Mouse (Mus musculus) small intestine, adult 2 months (tissue): ENCODE measurements around the gene Lrwd1. TPM values are rescaled to one million over a fixed set of nuclear protein-coding genes. Genes with fewer than 3 reads are reported as not detected.

Experiments
- H3K27ac ChIP-seq: fragments of 200-500 bp; 2 replicates; pipeline ENCODE4 v1.5.1; 2012; ENCODE audit warnings: low read depth, low read length, control low read depth, inconsistent platforms; ENCODE audit not compliant: insufficient read depth
- H3K27me3 ChIP-seq: fragments of 200-500 bp; 2 replicates; pipeline ENCODE4 v1.6.1; 2012; ENCODE audit warnings: mild to moderate bottlenecking, moderate library complexity, low read length, inconsistent platforms; ENCODE audit not compliant: control insufficient read depth, insufficient read depth
- H3K36me3 ChIP-seq: fragments of 200-500 bp; 2 replicates; pipeline ENCODE4 v1.6.1; 2012; ENCODE audit warnings: mild to moderate bottlenecking, low read length, control low read depth, inconsistent platforms; ENCODE audit not compliant: control insufficient read depth, insufficient read depth
- H3K4me1 ChIP-seq: fragments of 200-500 bp; 2 replicates; pipeline ENCODE4 v1.6.1; 2012; ENCODE audit warnings: low read length, inconsistent platforms, mixed read lengths; ENCODE audit not compliant: control insufficient read depth, insufficient read depth, insufficient read length
- H3K4me3 ChIP-seq: fragments of 200-500 bp; 2 replicates; pipeline ENCODE4 v1.5.1; 2012; ENCODE audit warnings: low read depth, mild to moderate bottlenecking, control low read depth, inconsistent platforms, low read length, moderate library complexity
- CTCF ChIP-seq: fragments of 200-500 bp; IDR thresholded peaks from 2 replicates; pipeline ENCODE4 v1.5.1; 2012; ENCODE audit warnings: low read depth, mild to moderate bottlenecking, control low read depth, inconsistent platforms, low read length, moderate library complexity, mixed read lengths; ENCODE audit not compliant: insufficient replicate concordance, insufficient read length; ENCODE audit errors: extremely low read depth
- POLR2A ChIP-seq: fragments of 200-500 bp; IDR thresholded peaks from 2 replicates; pipeline ENCODE4 v1.6.1; 2012; ENCODE audit warnings: low read depth, mild to moderate bottlenecking, control low read depth, inconsistent platforms, low read length, moderate library complexity
- WGBS: fragments of 180-500 bp; shearing (Covaris S2); methylation state at CpG from one replicate; pipeline ENCODE4 v1.1.7; 2018; 5-methylcytosine and 5-hydroxymethylcytosine counted together
- polyA plus RNA-seq: library from polyadenylated mRNA; depleted of rRNA; stranded (reverse); fragments of >200 nt; gene quantifications from 2 replicates; pipeline ENCODE4 v1.2.3, GENCODE M21; 2012

Gene Lrwd1
- polyA plus RNA-seq, 1 experiment = 16.9 TPM

GRCm38 (mm10) chr5:136172939-136173338 lies 37.1 kb upstream of the Lrwd1 start:
- Histone ChIP-seq H3K4me1 (peaks cover 27% of the 10 kb centered on the region; the same call in 1 of the 2 replicates), H3K36me3 (peaks cover 1% of the 10 kb centered on the region; the same call in 1 of the 2 replicates), H3K27me3 (no peaks in the 10 kb centered on the region), H3K4me3 (no peak overlapping the region), H3K27ac (peak overlapping the region; percentile 97)
- TF ChIP-seq CTCF = no peak
- TF ChIP-seq POLR2A = no peak
- WGBS = 40% methylated on average over 9 of the region's 9 CpGs

- TF ChIP-seq POLR2A = peak; percentile 16; the same call in 1 of the 2 replicates
- TF ChIP-seq CTCF = no peak
- no peaks in the 10 kb centered on the region for H3K27me3 ChIP-seq
- no peaks in the 10 kb centered on the region for H3K36me3 ChIP-seq
- peak overlapping the region; percentile 97 for H3K27ac ChIP-seq
- WGBS = 6% methylated on average over 17 of the region's 17 CpGs
- H3K4me1 ChIP-seq = peaks cover 27% of the 10 kb centered on the region; the same call in 1 of the 2 replicates
- peak overlapping the region; percentile 75 for H3K4me3 ChIP-seq
Measured at GRCm38 (mm10) chr5:136171363-136172341, 35.8 kb upstream of the Lrwd1 start.

- TF ChIP-seq POLR2A (no peak; the same call in none of the 2 replicates), CTCF (no peak)
- Histone ChIP-seq H3K4me1 (peaks cover 27% of the 10 kb centered on the region; the same call in 1 of the 2 replicates), H3K4me3 (peak within 1 kb of the TSS; percentile 75), H3K36me3 (no peaks in the 10 kb centered on the region), H3K27me3 (no peaks in the 10 kb centered on the region), H3K27ac (peak within 1 kb of the TSS; percentile 97)
- 1% methylated on average over 49 of the region's 49 CpGs for WGBS
Measured at GRCm38 (mm10) chr5:136170512-136171362, 34.9 kb upstream of the Lrwd1 start, which contains the start of gene Orai2. TSS of gene Orai2 (minus strand) at chr5:136170713.

GRCm38 (mm10) chr5:136169626-136170511 lies 34.0 kb upstream of the Lrwd1 start:
- no peak for TF ChIP-seq POLR2A
- no peak for TF ChIP-seq CTCF
- WGBS = 10% methylated on average over 15 of the region's 15 CpGs

GRCm38 (mm10) chr5:136168071-136168470 lies 32.2 kb upstream of the Lrwd1 start:
- H3K27ac ChIP-seq = peak overlapping the region; percentile 44; the same call in 1 of the 2 replicates
- H3K27me3 ChIP-seq = no peaks in the 10 kb centered on the region
- TF ChIP-seq POLR2A = no peak
- peak; percentile 50; the same call in 1 of the 2 replicates for TF ChIP-seq CTCF
- H3K4me1 ChIP-seq = peaks cover 18% of the 10 kb centered on the region; the same call in 1 of the 2 replicates
- H3K4me3 ChIP-seq = no peak overlapping the region
- peaks cover 8% of the 10 kb centered on the region; the same call in 1 of the 2 replicates for H3K36me3 ChIP-seq
- 98% methylated on average over 3 of the region's 3 CpGs for WGBS

More at GRCm38 (mm10) chr5:136169626-136170511, 34.0 kb upstream of the Lrwd1 start:
- Histone ChIP-seq H3K4me3 (peak overlapping the region; percentile 75), H3K27ac (peak overlapping the region; percentile 58), H3K36me3 (peaks cover 5% of the 10 kb centered on the region; the same call in 1 of the 2 replicates), H3K4me1 (peaks cover 27% of the 10 kb centered on the region; the same call in 1 of the 2 replicates), H3K27me3 (no peaks in the 10 kb centered on the region)

GRCm38 (mm10) chr5:136167296-136167695 lies 31.4 kb upstream of the Lrwd1 start:
- 51% methylated on average over 4 of the region's 4 CpGs for WGBS
- TF ChIP-seq CTCF (no peak), POLR2A (no peak)
- Histone ChIP-seq H3K27me3 (no peaks in the 10 kb centered on the region), H3K4me1 (peaks cover 13% of the 10 kb centered on the region; the same call in 1 of the 2 replicates), H3K4me3 (no peak overlapping the region), H3K36me3 (peaks cover 8% of the 10 kb centered on the region; the same call in 1 of the 2 replicates), H3K27ac (peak overlapping the region; percentile 44)
